Mouse (Mus musculus) cortical plate, adult 2 months (tissue): ENCODE results near the gene Iffo2.

Experiments
- CTCF ChIP-seq: fragments of 200-500 bp; IDR thresholded peaks from 2 replicates; pipeline ENCODE4 v1.5.1; 2011; ENCODE audit warnings: mild to moderate bottlenecking, control low read depth, low read length; ENCODE audit not compliant: insufficient read depth; ENCODE audit errors: extremely low read depth
- POLR2A ChIP-seq: fragments of 200-500 bp; IDR thresholded peaks from 2 replicates; pipeline ENCODE4 v1.6.1; 2011; ENCODE audit warnings: mild to moderate bottlenecking, low read length, control low read depth; ENCODE audit not compliant: insufficient read depth; ENCODE audit errors: extremely low read depth

- TF ChIP-seq CTCF (no peak), POLR2A (no peak)
These were observed 46.8 kb upstream of the Iffo2 start for GRCm38 (mm10) chr4:139483461-139484105.
